Mouse (Mus musculus): ENCODE data around the gene Zswim1. TPM values are rescaled to one million over a fixed set of nuclear protein-coding genes. Genes with fewer than 3 reads are reported as not detected.

Gene Zswim1
- 1.9 and 2.4 TPM in 2 replicates for total RNA-seq (2017)

DNA sequence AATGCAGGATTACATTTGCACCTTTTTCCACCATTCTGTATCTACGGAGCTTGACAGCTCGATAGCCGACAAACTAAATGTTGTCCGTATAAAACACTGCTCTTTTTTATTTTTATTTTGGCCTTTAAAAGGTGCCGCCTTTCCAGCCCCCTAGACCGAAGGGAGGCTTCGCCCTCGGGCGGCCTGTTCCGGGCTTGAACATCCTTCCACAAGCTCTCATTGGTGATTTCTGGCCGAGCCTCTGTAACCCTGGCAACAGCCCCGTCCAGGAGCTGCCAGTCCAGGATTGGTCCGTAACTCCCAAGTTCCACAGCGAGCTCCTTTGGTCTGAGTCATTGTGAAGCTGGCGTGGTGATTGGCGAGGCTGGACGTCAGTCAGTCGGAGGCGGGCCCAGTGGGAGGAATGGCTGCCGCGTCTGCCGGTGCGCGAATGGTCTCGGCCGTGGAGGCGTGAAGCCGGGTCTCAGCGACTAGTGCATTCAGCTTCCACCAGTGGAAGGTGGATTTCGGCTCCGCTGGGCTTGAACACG is at the start of gene Zswim1:
Gene Zswim1, plus strand, starts transcription at position 51 of the 530 bp plus-strand sequence.
- peak; percentile 99 for ATAC-seq (replicated peaks in 1 of 2; ENCODE audit: insufficient read depth in 1 of 2, low FRiP score in 2 of 2, low TSS enrichment in 1 of 2, low read depth in 1 of 2, poor library complexity in 2 of 2, severe bottlenecking in 2 of 2)

DNA sequence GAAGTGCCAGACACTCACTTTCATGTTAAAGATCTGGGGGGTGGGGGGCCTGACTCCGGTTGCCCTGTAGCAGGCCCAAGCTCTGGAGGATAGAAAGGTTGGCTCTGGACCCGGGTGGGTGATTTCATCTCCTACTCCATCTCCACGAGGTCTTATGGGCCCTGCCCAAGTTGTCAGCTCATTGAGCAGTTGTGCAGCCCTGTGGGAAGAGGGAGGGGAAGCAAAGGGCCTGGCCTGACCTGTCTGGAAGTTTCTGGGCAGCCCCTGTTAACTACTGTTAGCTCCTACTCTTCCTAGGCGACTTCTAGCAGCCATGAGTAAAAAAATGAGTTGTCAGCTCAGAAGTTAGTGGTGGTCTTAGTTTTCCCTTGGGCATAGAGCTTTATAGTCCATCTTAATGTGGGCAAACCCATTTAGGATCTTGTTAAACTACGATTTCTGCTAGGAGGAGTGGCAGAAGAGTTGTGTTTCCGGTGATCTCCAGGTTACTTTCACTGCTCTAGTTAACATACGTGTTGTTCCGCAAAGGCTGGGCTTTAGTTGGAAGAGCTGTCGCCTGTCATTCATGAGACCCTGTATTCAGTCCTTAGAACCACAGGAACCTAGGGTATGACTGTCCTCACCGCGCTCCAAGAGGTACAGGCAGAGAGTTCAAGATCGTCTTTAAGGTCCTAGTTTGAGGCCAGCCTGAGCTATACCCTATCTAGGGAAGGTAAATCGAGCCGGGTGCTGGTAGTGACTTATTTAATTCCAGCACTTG is 49.1 kb upstream of the Zswim1 start:
- no peak for ATAC-seq (replicated peaks in 1 of 2; ENCODE audit: insufficient read depth in 1 of 2, low FRiP score in 2 of 2, low TSS enrichment in 1 of 2, low read depth in 1 of 2, poor library complexity in 2 of 2, severe bottlenecking in 2 of 2)

DNA sequence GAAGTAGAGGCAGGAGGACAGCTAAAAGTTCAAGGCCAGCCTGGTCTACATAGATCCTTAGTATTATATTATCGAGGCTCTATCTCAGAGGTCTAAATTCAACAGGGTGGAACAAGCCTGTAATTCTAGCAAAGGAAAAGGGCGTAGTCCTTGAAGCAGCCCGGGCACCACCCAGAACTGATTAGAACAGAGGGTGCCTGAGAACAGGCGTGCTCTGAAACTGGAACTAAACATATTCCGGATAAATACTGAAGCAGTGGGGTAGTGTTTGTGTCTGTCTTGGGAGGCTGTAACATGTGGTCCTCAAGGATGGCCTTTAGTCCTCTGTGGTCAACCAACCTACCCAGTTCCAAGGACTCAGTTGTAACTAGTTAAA is 48.5 kb upstream of the Zswim1 start:
- no peak for ATAC-seq (replicated peaks in 1 of 2; ENCODE audit: insufficient read depth in 1 of 2, low FRiP score in 2 of 2, low TSS enrichment in 1 of 2, low read depth in 1 of 2, poor library complexity in 2 of 2, severe bottlenecking in 2 of 2)

DNA sequence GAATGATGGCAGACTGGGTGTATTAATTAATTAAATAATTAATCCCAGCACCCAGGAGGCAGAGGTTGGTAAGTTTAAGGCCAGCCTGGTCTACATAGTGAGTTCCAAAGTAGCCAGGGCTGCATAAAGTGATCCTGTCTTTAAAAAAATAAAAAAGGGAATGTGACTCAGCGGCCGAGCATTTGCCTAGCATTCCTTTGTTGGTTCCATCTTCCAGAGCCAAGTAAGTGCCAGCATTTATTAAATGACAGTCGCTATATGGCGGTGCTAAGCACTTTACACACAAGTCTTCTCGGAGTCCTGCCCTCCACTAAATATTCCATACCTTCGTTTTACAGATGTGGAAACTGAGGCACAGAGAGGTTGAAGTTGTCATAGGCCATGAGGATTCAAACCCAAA is 46.4 kb upstream of the Zswim1 start:
- ATAC-seq (replicated peaks in 1 of 2; ENCODE audit: insufficient read depth in 1 of 2, low FRiP score in 2 of 2, low TSS enrichment in 1 of 2, low read depth in 1 of 2, poor library complexity in 2 of 2, severe bottlenecking in 2 of 2) = no peak

DNA sequence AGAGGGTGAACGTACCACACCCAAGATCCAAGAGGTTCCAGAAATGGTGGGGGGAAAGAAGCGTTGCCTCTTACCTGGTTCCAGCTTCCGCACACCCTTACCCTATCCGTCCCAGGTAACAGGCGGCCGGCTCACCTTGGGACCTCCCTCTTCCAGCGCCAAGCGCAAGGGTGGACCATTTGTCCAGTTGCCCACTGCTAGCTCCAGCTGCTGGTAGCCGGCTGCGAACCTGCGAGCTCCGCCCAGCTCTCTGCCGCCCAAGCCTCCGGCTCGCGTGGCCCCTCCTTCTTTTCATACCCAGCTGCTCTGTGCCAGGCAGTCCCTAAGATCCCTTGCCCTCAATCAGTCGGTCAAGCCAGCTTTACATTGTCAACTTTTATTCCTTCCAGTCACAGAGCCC is 45.7 kb upstream of the Zswim1 start:
- no peak for ATAC-seq (replicated peaks in 1 of 2; ENCODE audit: insufficient read depth in 1 of 2, low FRiP score in 2 of 2, low TSS enrichment in 1 of 2, low read depth in 1 of 2, poor library complexity in 2 of 2, severe bottlenecking in 2 of 2)

DNA sequence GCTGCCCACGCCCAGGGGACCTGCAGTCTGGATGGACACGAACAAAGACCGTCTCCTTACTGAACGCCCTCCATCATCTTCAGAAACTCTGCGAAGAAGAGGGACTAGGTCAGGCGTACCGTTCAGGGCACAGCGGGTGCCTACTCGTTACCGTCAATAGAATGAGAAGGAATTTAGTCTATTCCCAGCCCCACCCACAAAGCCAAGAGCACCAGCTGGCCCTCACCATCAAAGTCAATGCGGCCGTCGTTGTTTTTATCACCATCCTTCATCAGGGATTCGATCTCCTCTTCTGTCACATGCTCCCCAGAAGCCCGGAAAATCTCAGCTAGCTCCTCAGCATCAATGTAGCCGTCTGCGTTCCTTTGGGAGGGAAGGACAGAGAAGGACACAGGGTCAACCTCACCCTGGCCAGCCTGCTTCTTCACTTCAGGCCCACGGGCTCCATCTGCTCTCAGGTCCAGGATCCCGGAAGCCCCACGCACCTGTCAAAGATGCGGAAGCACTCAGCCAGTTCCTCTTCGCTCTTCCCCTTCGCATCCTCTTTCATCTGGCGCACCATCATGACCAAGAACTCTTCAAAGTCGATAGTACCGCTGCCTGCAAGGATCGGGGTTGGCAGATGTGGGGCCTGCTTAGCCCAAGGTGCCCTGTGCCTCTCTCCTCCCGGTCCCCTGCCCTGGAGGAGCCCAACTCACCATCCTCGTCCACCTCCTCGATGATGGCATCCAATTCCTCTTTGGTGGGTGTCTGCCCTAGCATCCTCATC is 45.1 kb upstream of the Zswim1 start:
- ATAC-seq (replicated peaks in 1 of 2; ENCODE audit: insufficient read depth in 1 of 2, low FRiP score in 2 of 2, low TSS enrichment in 1 of 2, low read depth in 1 of 2, poor library complexity in 2 of 2, severe bottlenecking in 2 of 2) = no peak

DNA sequence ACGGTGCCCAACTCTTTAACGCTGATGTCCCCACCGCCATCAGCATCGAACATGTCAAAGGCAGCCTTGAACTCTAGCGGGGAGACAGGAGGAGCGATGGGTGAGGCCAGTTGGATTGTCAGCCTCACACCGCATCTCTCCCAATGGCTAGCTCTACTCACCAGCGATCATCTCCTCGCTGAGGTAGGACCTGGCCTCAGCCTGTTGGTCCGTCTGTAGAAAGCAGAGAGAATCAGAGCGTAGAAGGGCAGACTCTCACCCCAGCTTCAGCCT is 44.5 kb upstream of the Zswim1 start:
- no peak for ATAC-seq (replicated peaks in 1 of 2; ENCODE audit: insufficient read depth in 1 of 2, low FRiP score in 2 of 2, low TSS enrichment in 1 of 2, low read depth in 1 of 2, poor library complexity in 2 of 2, severe bottlenecking in 2 of 2)

DNA sequence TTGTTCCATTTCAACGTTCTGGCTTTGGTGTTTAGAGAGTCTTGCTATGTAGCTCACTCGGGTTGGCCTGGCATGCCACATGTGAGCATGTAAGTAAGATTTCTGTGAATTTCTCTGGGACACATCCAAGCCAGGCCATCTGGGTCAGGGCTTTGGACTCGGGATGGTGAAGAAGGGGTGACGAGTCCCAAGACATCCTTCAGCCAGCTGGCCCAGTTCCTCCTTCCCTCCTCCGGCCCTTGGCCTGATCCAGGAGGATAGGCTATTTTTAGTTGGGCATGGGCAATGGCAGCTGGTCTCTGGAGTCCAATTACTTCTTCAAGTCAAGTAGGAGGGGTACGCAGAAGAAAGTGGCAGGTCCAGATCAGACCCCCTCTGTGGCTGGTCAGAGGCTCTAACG is 43.7 kb upstream of the Zswim1 start:
- no peak for ATAC-seq (replicated peaks in 1 of 2; ENCODE audit: insufficient read depth in 1 of 2, low FRiP score in 2 of 2, low TSS enrichment in 1 of 2, low read depth in 1 of 2, poor library complexity in 2 of 2, severe bottlenecking in 2 of 2)

DNA sequence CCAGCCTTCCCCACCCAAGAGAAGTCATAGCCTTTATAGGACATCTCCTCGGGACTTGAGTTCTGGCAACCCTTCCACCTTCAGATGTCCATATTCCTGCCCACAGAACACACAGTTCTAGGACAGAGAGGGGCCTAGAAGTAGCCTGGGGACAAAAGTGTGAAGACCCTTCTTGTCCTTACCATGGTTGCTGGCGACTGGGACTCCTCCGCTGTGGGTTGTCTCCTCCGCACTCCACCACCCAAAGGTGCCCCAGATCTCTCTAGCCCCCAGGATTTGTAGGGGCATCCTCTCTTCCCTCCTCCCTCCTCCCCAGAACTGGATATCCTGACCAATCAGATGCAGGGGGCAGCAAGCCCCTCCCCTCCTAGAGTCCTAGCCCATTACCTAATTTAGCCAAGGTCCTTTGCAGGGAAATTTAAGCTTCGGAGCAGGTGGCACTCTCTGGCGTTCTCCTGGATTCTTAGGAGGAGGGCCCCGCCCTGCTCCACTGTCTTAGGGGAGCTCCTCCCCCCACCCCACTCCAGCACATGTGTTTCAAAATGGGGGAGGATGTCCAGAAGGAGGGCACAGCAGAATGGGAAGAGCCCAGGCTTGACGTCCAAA is 42.9 kb upstream of the Zswim1 start, which contains the start of gene Tnnc2:
Gene Tnnc2, minus strand, starts transcription at position 487 of the 606 bp plus-strand sequence.
- ATAC-seq (replicated peaks in 1 of 2; ENCODE audit: insufficient read depth in 1 of 2, low FRiP score in 2 of 2, low TSS enrichment in 1 of 2, low read depth in 1 of 2, poor library complexity in 2 of 2, severe bottlenecking in 2 of 2) = no peak

DNA sequence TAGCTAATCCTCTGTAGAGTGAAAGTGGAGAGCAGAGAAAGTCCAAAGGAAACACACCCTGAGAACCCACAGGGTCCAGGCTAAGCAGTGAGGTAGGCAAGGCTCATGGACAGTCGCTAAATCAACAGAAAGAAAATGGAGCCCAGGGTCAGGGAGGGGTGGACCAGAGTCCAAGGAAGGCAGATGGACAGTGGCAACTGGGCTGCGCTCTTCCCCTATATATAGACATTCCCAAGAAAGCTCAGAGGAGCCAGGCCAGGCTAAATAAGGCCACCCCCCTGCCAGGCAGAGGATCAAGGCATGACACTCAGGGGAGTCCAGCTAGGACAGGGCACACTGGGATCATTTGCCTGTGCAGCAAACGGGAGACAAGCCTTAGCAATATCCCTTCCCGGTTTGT is 40.6 kb upstream of the Zswim1 start:
- ATAC-seq (replicated peaks in 1 of 2; ENCODE audit: insufficient read depth in 1 of 2, low FRiP score in 2 of 2, low TSS enrichment in 1 of 2, low read depth in 1 of 2, poor library complexity in 2 of 2, severe bottlenecking in 2 of 2) = no peak

DNA sequence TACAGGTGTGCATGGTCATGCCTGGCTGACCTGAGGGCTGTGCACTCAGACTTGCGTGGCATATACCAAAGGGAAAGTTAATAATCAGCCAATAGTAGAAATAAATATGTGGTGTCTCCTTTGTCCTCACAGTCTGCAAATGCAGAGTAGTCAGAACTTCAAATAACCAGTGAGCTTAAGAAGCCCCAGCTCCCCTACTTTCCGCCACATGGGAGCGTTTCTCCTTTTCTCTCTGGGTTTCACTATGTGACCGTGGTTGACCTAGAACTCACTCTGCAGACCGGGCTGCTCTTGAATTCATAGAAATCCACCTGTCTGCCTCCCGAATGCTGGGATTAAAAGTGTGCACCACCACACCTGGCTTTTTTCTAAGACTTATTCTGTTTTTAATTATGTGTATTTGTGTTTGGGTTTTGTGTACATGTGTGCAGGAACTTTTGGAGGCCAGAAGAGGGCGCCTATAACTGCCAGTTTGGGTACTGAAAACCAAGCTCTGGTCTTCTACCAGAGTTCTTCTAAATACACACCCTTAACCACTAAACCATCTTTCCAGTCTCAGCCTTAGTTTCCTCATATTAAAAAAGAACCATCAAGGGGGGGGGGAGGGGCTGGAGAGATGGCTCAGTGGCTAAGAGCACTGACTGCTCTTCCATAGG is 38.4 kb upstream of the Zswim1 start:
- no peak for ATAC-seq (replicated peaks in 1 of 2; ENCODE audit: insufficient read depth in 1 of 2, low FRiP score in 2 of 2, low TSS enrichment in 1 of 2, low read depth in 1 of 2, poor library complexity in 2 of 2, severe bottlenecking in 2 of 2)

DNA sequence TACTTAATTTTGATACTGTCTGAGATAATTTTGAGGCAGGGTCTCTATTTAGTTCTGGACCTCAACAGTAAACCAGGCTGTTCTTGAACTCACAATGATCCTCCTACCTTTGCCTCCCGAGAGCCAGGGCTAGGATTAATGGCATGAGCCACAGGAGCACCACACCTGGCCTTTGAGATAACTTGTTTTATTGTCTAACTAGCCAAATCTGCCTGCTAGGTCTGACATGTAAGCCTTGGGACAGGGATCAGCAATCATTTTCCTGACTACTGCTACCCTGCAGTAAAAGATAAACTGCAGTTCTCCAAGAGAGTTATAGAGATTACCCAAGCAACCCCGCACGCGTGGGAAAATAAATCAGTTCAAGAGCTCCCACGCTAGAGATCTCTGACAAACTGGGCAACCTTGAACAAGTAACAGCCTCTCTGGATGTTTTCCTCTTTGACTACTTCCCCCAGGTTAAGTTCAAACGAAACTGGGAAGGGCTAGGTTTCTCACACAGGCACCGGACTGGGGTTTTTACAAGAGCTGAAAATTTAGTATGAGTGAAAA is 37.5 kb upstream of the Zswim1 start:
- ATAC-seq (replicated peaks in 1 of 2; ENCODE audit: insufficient read depth in 1 of 2, low FRiP score in 2 of 2, low TSS enrichment in 1 of 2, low read depth in 1 of 2, poor library complexity in 2 of 2, severe bottlenecking in 2 of 2) = no peak

DNA sequence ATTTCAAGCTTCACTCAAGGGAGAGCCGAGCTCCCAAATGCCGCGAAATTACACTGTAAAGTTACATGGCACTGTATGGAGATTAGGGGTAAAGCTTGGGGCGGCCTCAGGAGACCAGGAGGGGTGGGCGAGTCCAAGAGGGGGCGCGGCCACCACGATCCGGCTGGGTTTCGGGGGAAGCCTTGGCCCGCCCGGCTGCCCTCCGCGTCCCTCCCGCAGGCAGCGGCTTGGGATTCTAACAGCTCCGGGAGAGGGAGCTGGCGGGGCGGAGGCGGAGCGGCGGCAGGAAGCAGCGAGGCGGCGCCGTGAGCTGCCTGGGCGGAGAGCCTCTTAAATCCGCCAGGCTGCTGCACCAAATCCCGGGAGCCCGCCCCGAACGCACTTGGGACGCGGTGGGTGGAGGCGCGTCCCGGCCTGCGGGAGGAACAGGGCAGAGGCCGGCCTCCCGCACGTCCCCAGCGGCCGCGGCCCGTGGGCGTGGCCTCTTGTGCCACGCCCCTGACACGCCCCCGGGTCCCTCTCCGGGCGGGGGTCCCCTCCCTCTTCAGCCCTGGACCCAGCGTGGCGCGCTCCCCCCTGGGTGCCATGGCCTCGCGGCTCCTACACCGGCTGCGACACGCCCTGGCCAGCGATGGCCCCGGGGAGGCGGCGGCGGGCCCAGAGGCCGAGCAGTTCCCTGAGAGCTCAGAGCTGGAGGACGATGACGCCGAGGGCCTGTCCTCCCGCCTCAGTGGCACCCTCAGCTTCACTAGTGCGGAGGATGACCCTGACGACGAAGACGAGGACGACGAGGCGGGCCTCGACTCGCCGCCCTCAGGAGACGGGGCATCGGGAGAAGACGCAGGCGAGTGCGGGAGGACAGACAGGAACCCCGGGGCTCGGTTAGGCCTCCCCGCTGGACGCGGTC is 36.8 kb upstream of the Zswim1 start, which contains the start of gene Snx21:
Gene Snx21, plus strand, starts transcription at position 343 of the 907 bp plus-strand sequence.
- ATAC-seq (replicated peaks in 1 of 2; ENCODE audit: insufficient read depth in 1 of 2, low FRiP score in 2 of 2, low TSS enrichment in 1 of 2, low read depth in 1 of 2, poor library complexity in 2 of 2, severe bottlenecking in 2 of 2) = peak; percentile 37 to 57

DNA sequence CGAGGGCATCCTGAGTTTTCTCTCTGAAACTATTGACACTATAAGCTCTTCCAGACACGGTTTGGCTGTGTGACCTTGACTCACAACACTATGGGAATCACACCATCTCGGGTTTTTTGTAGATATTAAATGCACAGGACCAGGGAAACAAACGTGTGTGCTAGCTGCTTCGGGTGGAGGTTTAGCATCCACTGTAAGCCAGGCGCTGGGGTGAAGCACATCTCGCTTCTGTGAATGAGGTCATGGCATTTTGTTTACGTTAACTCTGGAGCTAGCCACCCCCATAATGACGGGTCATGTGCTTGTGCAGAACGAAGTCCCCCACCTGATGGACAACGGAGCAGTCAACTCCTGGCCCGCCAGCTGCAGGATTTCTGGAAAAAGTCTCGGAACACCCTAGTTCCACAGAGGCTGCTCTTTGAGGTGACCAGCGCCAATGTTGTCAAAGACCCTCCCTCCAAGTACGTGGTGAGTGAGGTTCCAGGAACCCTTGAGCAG is 36.0 kb upstream of the Zswim1 start:
- ATAC-seq (replicated peaks in 1 of 2; ENCODE audit: insufficient read depth in 1 of 2, low FRiP score in 2 of 2, low TSS enrichment in 1 of 2, low read depth in 1 of 2, poor library complexity in 2 of 2, severe bottlenecking in 2 of 2) = no peak

DNA sequence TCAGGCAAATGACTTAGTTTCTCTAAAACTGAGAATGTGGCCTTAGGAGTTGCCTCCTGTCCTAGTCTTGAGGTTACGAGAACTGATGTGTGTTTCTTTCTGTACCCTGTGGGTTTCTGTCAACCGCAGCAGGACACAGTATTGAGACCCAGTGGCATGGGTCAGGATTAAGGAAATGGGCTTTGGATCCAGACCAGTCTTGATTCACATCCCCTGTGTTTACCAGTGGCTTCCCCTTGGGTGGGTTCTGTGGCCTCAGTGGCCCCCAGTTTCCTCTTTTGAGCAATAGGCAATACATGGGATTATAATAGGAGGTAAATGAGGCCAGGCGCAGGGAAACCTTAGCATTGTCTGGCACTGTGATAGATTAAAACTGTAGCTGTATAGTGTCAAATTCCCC is 35.5 kb upstream of the Zswim1 start:
- peak; percentile 8 to 41; a peak in 2 of 4 replicates for ATAC-seq (replicated peaks in 1 of 2; ENCODE audit: insufficient read depth in 1 of 2, low FRiP score in 2 of 2, low TSS enrichment in 1 of 2, low read depth in 1 of 2, poor library complexity in 2 of 2, severe bottlenecking in 2 of 2)

DNA sequence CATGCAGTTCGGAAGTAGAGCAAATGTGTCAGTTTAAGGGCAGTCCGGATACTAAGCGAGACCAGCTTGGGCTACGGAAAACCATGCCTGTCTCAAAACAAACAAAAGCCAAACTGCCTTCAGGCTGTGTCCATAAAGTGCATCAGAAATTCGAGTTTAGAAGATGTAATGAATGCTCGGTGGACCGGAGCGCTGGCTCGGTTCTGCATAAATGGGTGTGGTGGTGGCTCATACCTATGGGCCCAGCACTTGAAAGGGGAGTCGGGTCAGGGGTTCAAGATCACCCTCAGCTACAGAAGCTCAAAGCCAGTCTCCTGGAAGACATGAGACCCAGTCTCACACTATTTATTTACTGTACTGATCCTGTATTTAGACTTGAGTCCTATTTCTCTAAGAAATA is 34.7 kb upstream of the Zswim1 start:
- ATAC-seq (replicated peaks in 1 of 2; ENCODE audit: insufficient read depth in 1 of 2, low FRiP score in 2 of 2, low TSS enrichment in 1 of 2, low read depth in 1 of 2, poor library complexity in 2 of 2, severe bottlenecking in 2 of 2) = no peak
